Mouse (Mus musculus): ENCODE results near the gene 2410137M14Rik.

DNA sequence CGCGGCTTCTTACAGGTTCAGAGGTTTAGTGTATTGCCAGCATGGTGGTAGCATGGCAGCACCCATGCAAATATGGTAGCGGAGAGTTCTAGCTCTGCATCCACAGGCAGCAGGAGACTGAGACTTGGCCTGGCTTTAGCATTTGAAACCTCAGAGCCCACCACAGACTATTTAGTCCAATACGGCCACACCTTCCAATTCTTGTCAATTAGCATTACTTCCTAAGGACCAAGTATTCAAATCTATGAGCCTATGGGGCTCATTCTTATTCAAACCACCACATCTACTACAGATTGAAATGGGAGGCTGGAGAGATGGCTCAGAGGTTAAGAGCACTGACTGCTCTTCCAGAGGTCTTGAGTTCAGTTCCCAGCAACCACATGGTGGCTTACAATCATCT, 46.4 kb upstream of the 2410137M14Rik start:
- TF ChIP-seq CTCF (IDR thresholded peaks at IDR 0.05; ENCODE audit: control insufficient read depth, insufficient read depth, insufficient replicate concordance, low read depth, low read length) (no peak), POLR2A (IDR thresholded peaks at IDR 0.05; ENCODE audit: control insufficient read depth, low read depth, low read length) (no peak)

Data from testis, adult 2 months (tissue).